8 mouse cellular contexts compared by ENCODE assay signal in genomic region chr7:126089782-126090181, GRCm38 (mm10). TPM values are rescaled to one million over a fixed set of nuclear protein-coding genes. Genes with fewer than 3 reads are reported as not detected.
A peak's percentile ranks its signal among the peaks of the same experiment; 100 is the strongest.
DNase-seq lines count a peak whose midpoint lies in the region; ATAC-seq and TF ChIP-seq lines count a peak whose summit lies in the region.

No protein-coding gene starts in this region.

- peak; percentile 84 for TF ChIP-seq RAD21 in MEL (IDR thresholded peaks at IDR 0.05; ENCODE audit: low read depth, low read length)

- peak; percentile 93 for TF ChIP-seq CTCF in layer of hippocampus, adult 2 months (conservative IDR thresholded peaks at IDR 0.05)
- TF ChIP-seq CTCF in MEL (IDR thresholded peaks at IDR 0.05 in 2 of 3, conservative IDR thresholded peaks at IDR 0.05 in 1 of 3; ENCODE audit: control insufficient read depth in 1 of 3, insufficient read depth in 1 of 3, low read depth in 2 of 3, low read length in 3 of 3, poor library complexity in 1 of 3, severe bottlenecking in 1 of 3), result peak; percentile 89 to 95 (median 94)
- peak; percentile 83 for TF ChIP-seq CTCF in gastrocnemius, adult 2 months (IDR thresholded peaks at IDR 0.05)

- no peak overlapping the region for H3K4me3 ChIP-seq in layer of hippocampus, adult 2 months
- H3K4me3 ChIP-seq in MEL (ENCODE audit: control insufficient read depth in 1 of 2, insufficient read depth in 1 of 2, low read depth in 2 of 2, low read length in 2 of 2), result no peak overlapping the region
- no peak overlapping the region for H3K4me3 ChIP-seq in gastrocnemius, adult 2 months
- no peak overlapping the region for H3K4me3 ChIP-seq in limb, embryonic 14.5 days (replicated peaks; ENCODE audit: low read length)

- 0 out of 2 replicates have a peak, but pooled peaks have one; percentile 22 for ATAC-seq in limb, embryonic 14.5 days (ENCODE audit: low FRiP score, low read depth)

- H3K27me3 ChIP-seq in MEL (ENCODE audit: control insufficient read depth in 1 of 2, insufficient read depth in 2 of 2, low read length in 2 of 2), result no peaks in the 10 kb centered on the region
- peaks cover 5% of the 10 kb centered on the region; the same call in 1 of the 2 replicates for H3K27me3 ChIP-seq in limb, embryonic 14.5 days (ENCODE audit: control insufficient read depth, insufficient read depth, low read length)

- no peaks in the 10 kb centered on the region for H3K4me1 ChIP-seq in MEL (ENCODE audit: control insufficient read depth in 1 of 2, insufficient read depth in 2 of 2, low read length in 2 of 2)
- H3K4me1 ChIP-seq in limb, embryonic 14.5 days (ENCODE audit: control insufficient read depth, insufficient read depth, low read length), result peaks cover 10% of the 10 kb centered on the region

- 18% methylated on average over 6 of the region's 6 CpGs for WGBS in limb, embryonic 14.5 days

- no peaks in the 10 kb centered on the region for H3K36me3 ChIP-seq in MEL (ENCODE audit: control insufficient read depth in 1 of 2, insufficient read depth in 2 of 2, low read length in 2 of 2)
- no peaks in the 10 kb centered on the region for H3K36me3 ChIP-seq in limb, embryonic 14.5 days (ENCODE audit: control insufficient read depth, insufficient read depth, low read length)

- TF ChIP-seq POLR2A in MEL (IDR thresholded peaks at IDR 0.05; ENCODE audit: control insufficient read depth in 1 of 2, insufficient read depth in 1 of 2, low read depth in 1 of 2, low read length in 2 of 2, poor library complexity in 1 of 2), result no peak
- no peak for TF ChIP-seq POLR2A in limb, embryonic 14.5 days (IDR thresholded peaks at IDR 0.05; ENCODE audit: borderline replicate concordance, extremely low read depth, insufficient read depth, insufficient read length)

- TF ChIP-seq EP300 in MEL (IDR thresholded peaks at IDR 0.05; ENCODE audit: low read depth in 1 of 2, low read length in 2 of 2), result no peak

- H3K9ac ChIP-seq in MEL (ENCODE audit: control insufficient read depth, low read depth, low read length, poor library complexity, severe bottlenecking), result no peak overlapping the region
- H3K9ac ChIP-seq in limb, embryonic 14.5 days (ENCODE audit: low read depth, low read length, severe bottlenecking), result no peak overlapping the region

- H3K9me3 ChIP-seq in MEL (replicated peaks; ENCODE audit: insufficient read depth, low read length), result no peaks in the 10 kb centered on the region
- no peaks in the 10 kb centered on the region for H3K9me3 ChIP-seq in limb, embryonic 14.5 days (ENCODE audit: control insufficient read depth, low read length)

- no peak overlapping the region for H3K4me2 ChIP-seq in limb, embryonic 14.5 days (replicated peaks; ENCODE audit: low read depth, low read length, severe bottlenecking)

- peak; percentile 59 to 66 for DNase-seq in layer of hippocampus, adult 2 months (ENCODE audit: low spot score in 2 of 2)
- DNase-seq in layer of hippocampus, adult 9-10 months (ENCODE audit: low spot score), result no peak
- peak; percentile 84 for DNase-seq in MEL (ENCODE audit: low read depth, low spot score)
- peak; percentile 57 for DNase-seq in c-Kit-positive CD71-positive TER-119-positive erythroid progenitor cells, embryonic 14.5 days (ENCODE audit: low spot score)
- DNase-seq in gastrocnemius, adult 2 months, result peak; percentile 55
- peak; percentile 60 for DNase-seq in limb, embryonic 14.5 days (ENCODE audit: low spot score)
- DNase-seq in right cerebral cortex, adult 2 months (ENCODE audit: low spot score in 2 of 2), result peak; percentile 69 to 76
- DNase-seq in urinary bladder, postnatal 4 days (ENCODE audit: low spot score in 2 of 2), result no peak

- no peaks in the 10 kb centered on the region for H3K79me2 ChIP-seq in MEL (ENCODE audit: control insufficient read depth, insufficient read depth, low read length, poor library complexity)

- intact Hi-C loops in gastrocnemius, adult 2 months (cut with DNase I), result loop anchor here (1.0 to 5.0 kb wide), 3 partner anchors 267 to 342 kb away; no protein-coding TSS in a partner anchor

- H3K27ac ChIP-seq in layer of hippocampus, adult 2 months, result no peak overlapping the region
- H3K27ac ChIP-seq in MEL (ENCODE audit: control insufficient read depth, low read depth, low read length), result no peak overlapping the region
- H3K27ac ChIP-seq in gastrocnemius, adult 2 months, result no peak overlapping the region
- no peak overlapping the region for H3K27ac ChIP-seq in limb, embryonic 14.5 days (replicated peaks; ENCODE audit: low read depth, low read length)

TF ChIP-seq in MEL, 35 proteins besides CTCF, POLR2A, EP300 and RAD21:
- peak; percentile 87 for TF ChIP-seq SMC3 (IDR thresholded peaks at IDR 0.05; ENCODE audit: low read depth, low read length)
- TF ChIP-seq POLR2AphosphoS5 (IDR thresholded peaks at IDR 0.05; ENCODE audit: borderline replicate concordance, low read depth, low read length), result no peak
- no peak for TF ChIP-seq ZNF384 (IDR thresholded peaks at IDR 0.05; ENCODE audit: low read depth, low read length)
- TF ChIP-seq MYC (IDR thresholded peaks at IDR 0.05; ENCODE audit: low read depth, low read length), result 0 out of 2 replicates have a peak, but pooled peaks have one; percentile 28
- peak; percentile 63 for TF ChIP-seq ZC3H11A (IDR thresholded peaks at IDR 0.05; ENCODE audit: low read depth, low read length)
- TF ChIP-seq HCFC1 (IDR thresholded peaks at IDR 0.05; ENCODE audit: low read depth, low read length), result no peak

RNA-seq across cellular contexts. Expression of gene Gsg1l, which starts 7.6 kb away (rescaled TPM):
- 10 to 100 TPM; 14.0 to 16.0 TPM for total RNA-seq in layer of hippocampus, adult 2 months (2021)
- total RNA-seq in MEL (2012; rRNA removed), result not detected in 2 replicates
- not detected for polyA plus RNA-seq in MEL (2012; ENCODE audit: insufficient read depth in 1 of 2, insufficient read length in 2 of 2, low read depth in 1 of 2, low replicate concordance in 2 of 2, missing spikeins in 1 of 2)
- total RNA-seq in gastrocnemius, adult 2 months (2021), result not detected
- polyA plus RNA-seq in limb, embryonic 14.5 days (2012; rRNA removed), result 4.3 and 5.6 TPM in 2 replicates
- polyA plus RNA-seq in limb, embryonic 14.5 days (2014; fragmentation: Nextera tagmentation; extraction: Ambion mirVana), result 2.4 and 2.6 TPM in 2 replicates

Comparison
In these comparisons a context has a peak if more than half of its experiments do, and no peak if none do; other contexts are left out.
1. DNase-seq: peak in layer of hippocampus, adult 2 months (2 of 2), MEL (single experiment), c-Kit-positive CD71-positive TER-119-positive erythroid progenitor cells, embryonic 14.5 days (single experiment), gastrocnemius, adult 2 months (single experiment), limb, embryonic 14.5 days (single experiment) and right cerebral cortex, adult 2 months (2 of 2); none in layer of hippocampus, adult 9-10 months (single experiment) and urinary bladder, postnatal 4 days (0 of 2).
2. RNA of gene Gsg1l, which starts 7.6 kb away (total RNA-seq): 14.0 to 16.0 TPM in layer of hippocampus, adult 2 months; not detected in gastrocnemius, adult 2 months and not detected in MEL; every median in the first group is over 10 times any median in the second.
3. Peak in every context shown above with its lines, with median percentiles within 50 percentile points of each other: CTCF ChIP-seq.